Mouse (Mus musculus) embryonic facial prominence, embryonic 14.5 days (tissue): ENCODE results near the gene C1qtnf7. TPM values are rescaled to one million over a fixed set of nuclear protein-coding genes. Genes with fewer than 3 reads are reported as not detected.

Source experiments
- ATAC-seq: fragments of 200-750 bp; cut with Nextera tagmentation; 2 replicates; pipeline ENCODE4 v1.8.0; 2017; ENCODE audit warnings: low read depth, moderate number of reproducible peaks, moderate TSS enrichment
- DNase-seq: peaks from one replicate; pipeline ENCODE4 v3.0.0-alpha.2; 2015; ENCODE audit warnings: low spot score
- H3K27ac ChIP-seq: fragments of 300-500 bp; sonication (generic); replicated peaks from 2 replicates; pipeline ENCODE4 v1.5.1; 2014; ENCODE audit warnings: low read depth, mild to moderate bottlenecking, low read length, moderate library complexity
- H3K27me3 ChIP-seq: fragments of 300-500 bp; sonication (generic); replicated peaks from 2 replicates; pipeline ENCODE4 v1.6.1; 2014; ENCODE audit warnings: low read length; ENCODE audit not compliant: control insufficient read depth, insufficient read depth
- H3K36me3 ChIP-seq: fragments of 300-500 bp; sonication (generic); 2 replicates; pipeline ENCODE4 v1.6.1; 2014; ENCODE audit warnings: low read length, mixed read lengths; ENCODE audit not compliant: control insufficient read depth, insufficient read depth
- H3K4me1 ChIP-seq: fragments of 300-500 bp; sonication (generic); 2 replicates; pipeline ENCODE4 v1.6.1; 2014; ENCODE audit warnings: antibody characterized with exemption, low read length; ENCODE audit not compliant: control insufficient read depth, insufficient read depth
- H3K4me2 ChIP-seq: fragments of 300-500 bp; sonication (generic); 2 replicates; pipeline ENCODE4 v1.6.1; 2014; ENCODE audit warnings: low read depth, mild to moderate bottlenecking, low read length, moderate library complexity, mixed read lengths
- H3K4me3 ChIP-seq: fragments of 300-500 bp; sonication (generic); 2 replicates; pipeline ENCODE4 v1.5.1; 2014; ENCODE audit warnings: low read depth, mild to moderate bottlenecking, low read length
- H3K9ac ChIP-seq: fragments of 300-500 bp; sonication (generic); 2 replicates; pipeline ENCODE4 v1.6.1; 2014; ENCODE audit warnings: low read depth, mild to moderate bottlenecking, low read length, moderate library complexity, mixed read lengths
- H3K9me3 ChIP-seq: fragments of 300-500 bp; sonication (generic); 2 replicates; pipeline ENCODE4 v1.6.1; 2016; ENCODE audit warnings: low read length; ENCODE audit not compliant: control insufficient read depth
- whole genome bisulfite sequencing: fragments of 180-500 bp; shearing (Covaris S2); extraction: QIAGEN DNeasy Blood & Tissue Kit; methylation state at CpG from one replicate; pipeline ENCODE4 v1.1.7; 2014; 5-methylcytosine and 5-hydroxymethylcytosine counted together
- polyA plus RNA-seq: library from polyadenylated mRNA; unstranded; fragments of >200 nt; fragmentation: Nextera tagmentation; extraction: Ambion mirVana; gene quantifications from 2 replicates; pipeline ENCODE4 v1.2.1, GENCODE M21; 2014

Gene C1qtnf7
- polyA plus RNA-seq, 1 experiment from 2014 or later: 20.1 TPM

DNA sequence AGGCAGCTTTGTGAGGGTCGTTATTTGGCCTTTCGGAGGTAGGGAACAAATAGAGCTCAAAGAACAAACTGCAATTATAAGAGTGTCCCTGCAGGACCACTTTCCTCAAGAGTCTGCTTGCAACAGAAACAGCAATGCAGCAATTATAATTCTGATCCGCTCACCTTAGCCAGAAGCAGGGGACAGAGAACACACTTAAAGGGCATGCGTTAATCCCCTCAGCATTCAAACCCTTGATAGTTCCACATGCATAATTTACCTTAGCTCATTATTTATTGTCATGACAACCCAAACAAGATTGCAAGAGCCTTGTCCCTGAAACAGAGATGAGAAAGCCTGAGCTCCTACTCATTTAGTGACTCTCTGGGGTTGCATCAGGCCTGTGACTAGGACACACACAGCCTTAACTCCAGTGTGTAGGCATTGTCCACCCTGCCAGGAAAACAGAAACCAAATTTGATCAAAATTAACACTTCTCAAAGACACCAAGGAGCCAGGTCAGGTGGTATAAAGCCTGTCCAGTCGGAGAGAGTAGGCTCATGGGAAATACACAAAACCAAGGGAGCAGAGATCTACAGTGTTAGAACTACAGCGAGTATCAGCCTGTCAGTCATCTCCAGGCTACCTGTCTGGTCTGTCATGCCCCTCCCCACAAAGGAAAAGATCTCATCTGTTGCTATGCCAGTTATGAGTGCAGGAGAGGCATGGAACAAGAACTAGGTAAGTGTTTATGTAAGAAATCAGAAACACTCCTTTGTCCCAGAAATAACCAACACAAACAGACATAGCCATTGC is 68.2 kb downstream of the C1qtnf7 start:
- WGBS: 85% methylated on average over 6 of the region's 6 CpGs

GRCm38 (mm10) chr5:43584464-43584863 is 69.1 kb downstream of the C1qtnf7 start:
- Histone ChIP-seq H3K4me3 (no peak overlapping the region), H3K27ac (no peak overlapping the region), H3K9ac (no peak overlapping the region), H3K36me3 (no peaks in the 10 kb centered on the region), H3K27me3 (no peaks in the 10 kb centered on the region), H3K9me3 (no peaks in the 10 kb centered on the region), H3K4me1 (peaks cover 5% of the 10 kb centered on the region; the same call in 1 of the 2 replicates), H3K4me2 (no peak overlapping the region)
- DNase-seq: peak; percentile 53
- ATAC-seq: no peak
- WGBS: 17% methylated on average over 1 of the region's 1 CpGs

More for the DNA sequence above, 68.2 kb downstream of the C1qtnf7 start:
- H3K4me2 ChIP-seq: no peak overlapping the region
- no peaks in the 10 kb centered on the region for H3K36me3 ChIP-seq
- H3K9ac ChIP-seq: no peak overlapping the region
- no peak overlapping the region for H3K27ac ChIP-seq
- H3K9me3 ChIP-seq: no peaks in the 10 kb centered on the region
- peak; percentile 27; the same call in 1 of the 2 replicates for ATAC-seq
- no peaks in the 10 kb centered on the region for H3K27me3 ChIP-seq
- H3K4me1 ChIP-seq: peaks cover 5% of the 10 kb centered on the region; the same call in 1 of the 2 replicates
- H3K4me3 ChIP-seq: no peak overlapping the region
- no peak for DNase-seq

- Histone ChIP-seq H3K4me3 (no peak overlapping the region), H3K27ac (no peak overlapping the region), H3K9ac (no peak overlapping the region), H3K36me3 (no peaks in the 10 kb centered on the region), H3K4me2 (no peak overlapping the region), H3K9me3 (no peaks in the 10 kb centered on the region), H3K4me1 (peaks cover 5% of the 10 kb centered on the region; the same call in 1 of the 2 replicates), H3K27me3 (no peaks in the 10 kb centered on the region)
- ATAC-seq (no peak), DNase-seq (peak; percentile 62)
- 39% methylated on average over 11 of the region's 11 CpGs for WGBS
These were observed 70.3 kb downstream of the C1qtnf7 start for GRCm38 (mm10) chr5:43585406-43586245.

DNA sequence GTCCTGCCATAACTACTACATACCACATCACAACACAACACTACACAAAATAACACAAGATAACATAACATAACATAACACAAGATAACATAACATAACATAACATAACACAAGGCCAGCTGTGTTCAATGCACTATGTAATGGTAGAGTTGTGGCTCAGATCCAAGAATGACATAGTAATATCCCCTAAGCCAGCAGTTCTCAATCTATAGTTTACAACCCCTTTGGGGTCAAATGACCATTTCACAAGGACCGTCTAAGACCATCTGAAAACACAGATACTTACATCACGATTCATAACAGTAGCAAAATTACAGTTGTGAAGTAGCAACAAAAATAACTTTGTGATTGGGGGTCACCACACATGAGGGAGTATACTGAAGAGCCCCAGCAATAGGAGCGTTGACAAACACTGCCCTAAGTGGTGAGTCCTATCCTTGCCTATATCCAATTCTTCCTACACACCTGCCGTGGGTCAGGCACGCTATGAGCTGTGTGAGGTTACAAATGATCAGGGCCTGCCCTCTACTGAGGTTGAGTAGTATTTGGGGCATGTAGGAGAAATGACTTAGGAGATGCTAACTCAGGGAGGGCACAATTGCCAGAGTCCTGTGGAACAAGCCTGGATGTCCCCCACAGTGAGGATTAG is 73.6 kb downstream of the C1qtnf7 start:
- Histone ChIP-seq H3K27ac (no peak overlapping the region), H3K4me2 (no peak overlapping the region), H3K9ac (no peak overlapping the region), H3K36me3 (no peaks in the 10 kb centered on the region), H3K4me3 (no peak overlapping the region), H3K4me1 (peaks cover 5% of the 10 kb centered on the region; the same call in 1 of the 2 replicates), H3K27me3 (no peaks in the 10 kb centered on the region), H3K9me3 (no peaks in the 10 kb centered on the region)
- 72% methylated on average over 5 of the region's 5 CpGs for WGBS
- no peak for DNase-seq
- ATAC-seq: no peak; the same call in 1 of the 2 replicates

DNA sequence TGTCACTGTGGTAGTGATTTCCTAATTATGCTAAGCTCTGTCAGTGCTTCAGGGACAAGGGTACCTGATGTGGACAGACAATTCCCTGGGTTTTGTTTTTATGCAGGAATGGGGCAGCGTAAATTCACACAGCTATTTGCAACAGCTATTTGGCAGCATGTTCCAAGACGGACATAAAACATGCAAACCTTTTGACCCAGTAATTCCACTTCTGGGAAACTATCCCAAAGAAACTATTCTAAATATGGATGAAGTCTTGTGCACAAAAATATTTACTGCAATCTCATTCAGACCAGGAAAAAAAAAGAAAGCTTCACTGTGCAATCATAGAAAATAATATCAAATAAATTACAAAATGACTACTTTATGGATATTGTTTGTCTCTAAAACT is 74.1 kb downstream of the C1qtnf7 start:
- DNase-seq (peak; percentile 44), ATAC-seq (no peak)
- Histone ChIP-seq H3K9me3 (no peaks in the 10 kb centered on the region), H3K36me3 (no peaks in the 10 kb centered on the region), H3K4me2 (no peak overlapping the region), H3K4me1 (peaks cover 5% of the 10 kb centered on the region; the same call in 1 of the 2 replicates), H3K27me3 (no peaks in the 10 kb centered on the region), H3K4me3 (no peak overlapping the region), H3K27ac (no peak overlapping the region), H3K9ac (no peak overlapping the region)
- WGBS: 35% methylated on average over 2 of the region's 2 CpGs

DNA sequence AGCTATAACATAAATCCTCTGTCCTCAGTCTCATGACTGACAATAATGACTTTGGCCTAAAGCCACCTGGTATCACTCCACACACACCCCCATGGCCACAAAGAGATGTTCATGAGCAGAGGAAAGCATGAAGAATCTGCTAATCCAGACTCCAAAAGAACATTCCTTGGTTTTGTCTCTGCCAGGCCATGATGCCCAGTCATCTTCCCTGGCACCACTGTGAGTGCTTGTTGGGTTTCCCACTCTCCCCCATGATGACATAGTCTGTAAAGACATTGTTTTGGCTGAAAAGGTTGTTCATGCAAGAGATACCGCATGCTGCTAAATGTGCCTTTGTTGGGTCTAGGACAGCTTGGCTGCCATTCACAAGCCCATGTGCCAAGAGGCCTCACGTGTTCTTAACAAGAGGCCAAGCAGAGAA is 75.0 kb downstream of the C1qtnf7 start:
- Histone ChIP-seq H3K4me3 (no peak overlapping the region), H3K27ac (no peak overlapping the region), H3K4me2 (no peak overlapping the region), H3K9ac (no peak overlapping the region), H3K36me3 (no peaks in the 10 kb centered on the region), H3K4me1 (no peaks in the 10 kb centered on the region), H3K27me3 (no peaks in the 10 kb centered on the region), H3K9me3 (no peaks in the 10 kb centered on the region)
- ATAC-seq (no peak), DNase-seq (no peak)
- WGBS: 75% methylated on average over 2 of the region's 2 CpGs

DNA sequence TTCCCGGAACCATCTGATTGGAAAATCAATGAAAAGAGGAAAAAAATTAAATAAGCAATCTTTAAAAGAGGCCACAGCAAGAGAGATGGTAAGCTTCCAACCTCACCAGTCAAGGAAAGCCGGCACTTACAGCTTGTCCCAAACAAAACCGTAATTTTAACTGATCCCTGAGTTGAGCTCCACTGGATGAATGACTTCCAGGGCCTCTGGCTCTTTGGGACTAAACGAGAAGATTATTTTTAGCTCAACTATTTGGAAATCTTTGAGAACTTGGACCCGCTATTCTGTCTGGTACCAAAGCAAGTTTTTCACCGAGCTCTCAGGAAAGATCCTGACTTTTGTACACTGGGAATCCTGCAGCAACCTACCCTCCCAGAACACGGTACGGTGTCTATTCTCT is 86.3 kb downstream of the C1qtnf7 start:
- 80% methylated on average over 8 of the region's 8 CpGs for WGBS
- no peak overlapping the region for H3K27ac ChIP-seq
- no peaks in the 10 kb centered on the region for H3K27me3 ChIP-seq
- H3K9me3 ChIP-seq: no peaks in the 10 kb centered on the region
- no peaks in the 10 kb centered on the region for H3K4me1 ChIP-seq
- H3K9ac ChIP-seq: no peak overlapping the region
- DNase-seq: no peak
- no peak overlapping the region for H3K4me3 ChIP-seq
- ATAC-seq: no peak
- H3K4me2 ChIP-seq: no peak overlapping the region
- H3K36me3 ChIP-seq: no peaks in the 10 kb centered on the region

DNA sequence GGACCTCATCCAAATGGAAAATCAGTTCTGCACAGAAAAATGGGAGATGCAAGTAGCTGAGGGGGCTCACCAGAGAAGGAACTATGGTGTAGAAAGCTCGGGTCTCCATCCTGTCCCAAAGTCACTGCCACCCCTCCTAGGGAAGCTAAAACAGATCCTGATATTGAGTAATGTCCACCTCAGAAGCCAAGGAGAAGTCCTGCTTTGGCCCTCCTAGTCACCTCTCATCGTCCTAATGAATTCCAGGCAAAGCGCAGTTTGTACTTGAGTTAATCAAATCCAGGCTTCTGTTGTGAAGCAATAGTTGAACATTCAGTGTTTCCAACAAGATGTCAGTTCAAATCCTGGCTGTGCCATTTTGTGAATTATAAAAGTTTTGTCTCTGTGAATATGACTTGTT is 87.2 kb downstream of the C1qtnf7 start:
- no peaks in the 10 kb centered on the region for H3K36me3 ChIP-seq
- no peaks in the 10 kb centered on the region for H3K27me3 ChIP-seq
- H3K4me2 ChIP-seq: no peak overlapping the region
- H3K9ac ChIP-seq: no peak overlapping the region
- H3K9me3 ChIP-seq: no peaks in the 10 kb centered on the region
- H3K4me3 ChIP-seq: no peak overlapping the region
- no peak for ATAC-seq
- no peaks in the 10 kb centered on the region for H3K4me1 ChIP-seq
- 58% methylated on average over 3 of the region's 3 CpGs for whole genome bisulfite sequencing
- DNase-seq: no peak
- no peak overlapping the region for H3K27ac ChIP-seq
